Mouse (Mus musculus): ENCODE results near the gene Gpx8. TPM values are rescaled to one million over a fixed set of nuclear protein-coding genes. Genes with fewer than 3 reads are reported as not detected.

The Gpx8 gene
- polyA plus RNA-seq, 1 experiment, result 1.9 TPM

DNA sequence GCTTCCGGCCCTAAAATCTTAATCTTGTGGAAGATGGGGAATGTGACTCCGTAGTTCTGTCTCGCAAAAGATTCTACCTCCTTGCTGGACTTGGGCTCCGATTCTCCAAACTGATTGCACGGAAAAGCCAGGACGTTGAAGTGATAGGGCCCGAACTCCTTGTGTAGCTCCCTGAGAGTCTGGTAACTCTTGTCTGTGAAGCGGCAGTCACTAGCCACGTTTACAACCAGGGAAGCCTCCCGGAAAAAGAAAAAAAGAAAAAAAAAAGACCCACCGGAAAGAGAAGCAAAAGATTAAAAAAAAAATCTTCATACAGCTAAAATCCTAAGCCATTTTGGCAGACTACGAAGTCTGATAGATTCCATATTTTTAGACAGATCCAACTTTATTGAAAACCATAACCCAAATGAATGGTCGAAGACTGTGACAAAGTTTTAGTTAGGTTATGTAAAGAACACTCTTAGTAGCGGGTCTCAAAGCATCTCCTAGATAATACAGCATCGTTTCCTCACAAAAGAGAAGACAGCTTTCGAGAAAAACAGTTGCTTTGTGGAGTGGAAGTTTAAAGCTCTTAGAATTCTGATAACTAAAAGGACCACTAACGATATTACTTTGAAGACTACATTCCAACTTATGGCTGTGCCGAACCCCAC is 626 bp downstream of the Gpx8 start:
- no peak overlapping the region for H3K27ac ChIP-seq (ENCODE audit: control insufficient read depth, insufficient read depth, low read length)
- WGBS, result 65% methylated on average over 18 of the region's 18 CpGs

DNA sequence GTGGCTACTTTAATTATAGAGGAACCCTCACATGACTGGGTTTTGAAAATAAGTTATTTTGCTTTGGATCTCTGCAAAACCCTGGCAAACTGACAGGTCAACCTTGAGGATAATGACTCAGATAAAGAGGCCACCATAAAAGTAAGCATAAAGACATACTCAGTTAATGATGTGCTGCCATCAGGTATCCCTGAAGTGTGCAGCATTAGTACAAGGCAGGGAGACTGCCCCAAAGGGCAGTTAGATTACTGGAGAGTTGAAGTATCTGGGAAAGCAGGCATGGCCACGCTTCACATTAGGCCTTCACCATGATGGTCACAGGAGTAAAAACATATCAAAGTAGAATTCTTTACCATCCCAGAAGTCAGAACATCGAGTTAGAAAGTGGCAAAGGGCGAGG is 1.3 kb downstream of the Gpx8 start:
- WGBS, result 84% methylated on average over 3 of the region's 3 CpGs
- no peaks in the 10 kb centered on the region for H3K36me3 ChIP-seq (ENCODE audit: control insufficient read depth, insufficient read depth, low read length)
- no peaks in the 10 kb centered on the region for H3K27me3 ChIP-seq (ENCODE audit: control insufficient read depth, insufficient read depth, low read length)
- TF ChIP-seq CTCF (IDR thresholded peaks at IDR 0.05; ENCODE audit: borderline replicate concordance, control insufficient read depth, extremely low read depth, insufficient read depth, low read length, poor library complexity) (no peak), POLR2A (IDR thresholded peaks at IDR 0.05; ENCODE audit: control insufficient read depth, extremely low read depth, insufficient read depth, low read length, poor library complexity) (no peak)
- peaks cover 9% of the 10 kb centered on the region for H3K4me1 ChIP-seq (replicated peaks; ENCODE audit: control insufficient read depth, insufficient read depth, low read length)
- no peak overlapping the region for H3K27ac ChIP-seq (ENCODE audit: control insufficient read depth, insufficient read depth, low read length)
- DNase-seq, result no peak
- H3K4me3 ChIP-seq (ENCODE audit: control insufficient read depth, insufficient read depth, low read length), result no peak overlapping the region

More for the DNA sequence above, 626 bp downstream of the Gpx8 start:
- no peaks in the 10 kb centered on the region for H3K27me3 ChIP-seq (ENCODE audit: control insufficient read depth, insufficient read depth, low read length)
- H3K36me3 ChIP-seq (ENCODE audit: control insufficient read depth, insufficient read depth, low read length), result no peaks in the 10 kb centered on the region
- peaks cover 9% of the 10 kb centered on the region for H3K4me1 ChIP-seq (replicated peaks; ENCODE audit: control insufficient read depth, insufficient read depth, low read length)
- no peak for DNase-seq
- TF ChIP-seq POLR2A (IDR thresholded peaks at IDR 0.05; ENCODE audit: control insufficient read depth, extremely low read depth, insufficient read depth, low read length, poor library complexity), result no peak
- TF ChIP-seq CTCF (IDR thresholded peaks at IDR 0.05; ENCODE audit: borderline replicate concordance, control insufficient read depth, extremely low read depth, insufficient read depth, low read length, poor library complexity), result no peak
- H3K4me3 ChIP-seq (ENCODE audit: control insufficient read depth, insufficient read depth, low read length), result no peak overlapping the region

DNA sequence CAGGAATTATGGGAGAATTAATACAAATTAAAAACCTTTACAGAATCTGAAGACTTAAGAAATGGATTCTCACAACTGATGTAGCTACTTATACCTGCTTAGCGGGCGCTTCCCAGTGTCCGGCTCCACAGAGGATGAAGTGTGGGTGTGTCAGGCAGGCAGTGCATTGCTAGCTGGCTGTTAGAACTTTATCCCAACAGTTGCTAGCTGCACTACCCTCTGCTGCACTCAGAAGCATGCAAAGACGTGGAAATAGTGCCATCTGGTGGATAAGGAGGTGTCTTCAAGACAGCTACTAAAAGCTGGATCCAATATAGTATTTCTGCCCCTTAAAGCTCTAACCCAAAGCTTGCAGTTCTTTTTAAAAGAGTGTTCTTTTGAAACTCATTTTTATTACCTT is 10.4 kb downstream of the Gpx8 start:
- no peaks in the 10 kb centered on the region for H3K36me3 ChIP-seq (ENCODE audit: control insufficient read depth, insufficient read depth, low read length)
- WGBS, result 1% methylated on average over 4 of the region's 4 CpGs
- H3K4me3 ChIP-seq (ENCODE audit: control insufficient read depth, insufficient read depth, low read length), result no peak overlapping the region
- no peaks in the 10 kb centered on the region for H3K27me3 ChIP-seq (ENCODE audit: control insufficient read depth, insufficient read depth, low read length)
- H3K4me1 ChIP-seq (replicated peaks; ENCODE audit: control insufficient read depth, insufficient read depth, low read length), result peaks cover 19% of the 10 kb centered on the region
- DNase-seq, result peak; percentile 81
- TF ChIP-seq CTCF (IDR thresholded peaks at IDR 0.05; ENCODE audit: borderline replicate concordance, control insufficient read depth, extremely low read depth, insufficient read depth, low read length, poor library complexity) (no peak), POLR2A (IDR thresholded peaks at IDR 0.05; ENCODE audit: control insufficient read depth, extremely low read depth, insufficient read depth, low read length, poor library complexity) (no peak)
- no peak overlapping the region for H3K27ac ChIP-seq (ENCODE audit: control insufficient read depth, insufficient read depth, low read length)

DNA sequence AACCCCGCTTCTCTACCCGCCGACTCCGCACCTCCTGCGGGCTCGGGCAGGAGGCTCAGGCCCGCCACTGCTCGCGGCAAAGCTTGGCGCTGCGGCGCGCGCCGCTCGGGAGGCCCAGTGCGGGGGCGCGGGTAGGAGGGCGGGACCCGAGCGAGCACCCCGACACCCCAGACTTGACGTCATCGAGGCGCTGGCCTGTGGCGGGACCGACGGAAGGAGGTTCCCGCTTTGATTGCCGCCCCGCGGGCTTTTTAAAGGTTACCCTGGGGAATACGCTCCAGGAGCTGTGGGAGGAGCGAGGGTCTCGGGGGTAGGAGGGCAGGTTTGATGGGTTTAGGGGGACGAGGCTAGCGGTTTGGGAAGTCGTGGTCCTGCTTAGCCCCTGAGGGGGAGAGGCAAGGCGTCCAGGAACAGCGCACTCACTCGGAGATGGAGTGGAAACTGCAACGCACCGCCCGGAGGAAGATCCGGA is 11.2 kb downstream of the Gpx8 start, which contains the start of gene Cdc20b:
Gene Cdc20b, plus strand, starts transcription at position 162 of the 472 bp plus-strand sequence.
- TF ChIP-seq CTCF (IDR thresholded peaks at IDR 0.05; ENCODE audit: borderline replicate concordance, control insufficient read depth, extremely low read depth, insufficient read depth, low read length, poor library complexity) (peak; percentile 60; the same call in 1 of the 2 replicates), POLR2A (IDR thresholded peaks at IDR 0.05; ENCODE audit: control insufficient read depth, extremely low read depth, insufficient read depth, low read length, poor library complexity) (no peak)

DNA sequence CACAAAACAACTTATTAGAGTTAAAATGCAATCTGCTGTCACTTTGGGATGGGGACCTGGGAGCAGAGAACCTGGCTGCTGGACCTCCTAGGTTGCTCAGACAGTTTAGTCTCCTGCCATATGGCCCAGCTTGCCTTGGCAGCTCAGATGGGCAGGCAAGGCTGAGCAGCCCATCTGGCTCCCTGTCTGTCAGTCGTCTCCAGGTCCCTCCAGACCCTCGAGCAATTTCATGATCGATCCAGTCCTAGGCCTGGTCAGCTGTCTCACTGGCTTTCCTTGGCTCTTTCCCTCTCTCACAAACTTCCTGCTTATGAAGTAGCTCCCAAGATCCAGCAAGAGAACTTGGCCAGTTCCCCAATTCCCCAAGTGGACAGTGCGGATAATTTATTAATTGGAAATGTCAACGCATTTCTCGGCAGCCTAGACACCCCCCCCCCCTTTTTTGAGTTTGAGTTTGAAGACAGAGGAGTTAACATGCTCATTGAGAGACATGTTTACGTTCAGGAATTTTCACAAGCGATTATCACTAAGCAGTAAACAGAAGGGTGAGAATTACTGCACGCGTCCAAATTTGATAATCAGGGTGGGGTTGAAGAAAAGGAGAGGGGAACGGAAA is 11.8 kb downstream of the Gpx8 start:
- Histone ChIP-seq H3K4me1 (replicated peaks; ENCODE audit: control insufficient read depth, insufficient read depth, low read length) (peaks cover 24% of the 10 kb centered on the region), H3K27ac (ENCODE audit: control insufficient read depth, insufficient read depth, low read length) (no peak overlapping the region), H3K4me3 (ENCODE audit: control insufficient read depth, insufficient read depth, low read length) (peak overlapping the region; percentile 38), H3K36me3 (ENCODE audit: control insufficient read depth, insufficient read depth, low read length) (no peaks in the 10 kb centered on the region), H3K27me3 (ENCODE audit: control insufficient read depth, insufficient read depth, low read length) (no peaks in the 10 kb centered on the region)
- TF ChIP-seq CTCF (IDR thresholded peaks at IDR 0.05; ENCODE audit: borderline replicate concordance, control insufficient read depth, extremely low read depth, insufficient read depth, low read length, poor library complexity) (no peak), POLR2A (IDR thresholded peaks at IDR 0.05; ENCODE audit: control insufficient read depth, extremely low read depth, insufficient read depth, low read length, poor library complexity) (no peak)
- no peak for DNase-seq
- WGBS, result 14% methylated on average over 11 of the region's 11 CpGs

More for the DNA sequence above, 11.2 kb downstream of the Gpx8 start, which contains the start of gene Cdc20b:
- H3K4me1 ChIP-seq (replicated peaks; ENCODE audit: control insufficient read depth, insufficient read depth, low read length), result peaks cover 21% of the 10 kb centered on the region
- H3K27me3 ChIP-seq (ENCODE audit: control insufficient read depth, insufficient read depth, low read length), result no peaks in the 10 kb centered on the region
- no peaks in the 10 kb centered on the region for H3K36me3 ChIP-seq (ENCODE audit: control insufficient read depth, insufficient read depth, low read length)
- peak; percentile 81 for DNase-seq
- peak within 1 kb of the TSS; percentile 38 for H3K4me3 ChIP-seq (ENCODE audit: control insufficient read depth, insufficient read depth, low read length)
- H3K27ac ChIP-seq (ENCODE audit: control insufficient read depth, insufficient read depth, low read length), result no peak within 1 kb of the TSS
- WGBS, result under 1% methylated on average over 46 of the region's 46 CpGs

DNA sequence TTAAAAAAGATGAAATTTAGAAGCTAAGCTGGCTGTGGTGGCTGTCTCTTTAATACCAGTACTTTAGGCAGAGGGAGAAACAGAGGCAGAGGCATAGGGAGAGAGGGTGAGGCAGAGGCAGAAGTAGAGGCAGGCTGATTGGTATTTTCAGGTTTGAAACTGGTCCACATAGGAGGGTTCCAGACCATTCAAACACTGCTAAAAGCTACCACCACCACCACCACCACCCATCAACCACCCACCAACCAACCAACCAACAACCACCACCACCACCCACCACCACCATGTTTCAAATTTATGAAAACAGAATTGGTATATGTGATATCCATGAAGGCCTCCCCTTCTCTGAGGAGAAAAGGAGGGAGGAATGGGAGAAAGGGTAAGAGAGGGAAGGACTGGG is 13.4 kb downstream of the Gpx8 start:
- Histone ChIP-seq H3K27me3 (ENCODE audit: control insufficient read depth, insufficient read depth, low read length) (no peaks in the 10 kb centered on the region), H3K36me3 (ENCODE audit: control insufficient read depth, insufficient read depth, low read length) (no peaks in the 10 kb centered on the region), H3K27ac (ENCODE audit: control insufficient read depth, insufficient read depth, low read length) (no peak overlapping the region), H3K4me1 (replicated peaks; ENCODE audit: control insufficient read depth, insufficient read depth, low read length) (peaks cover 38% of the 10 kb centered on the region), H3K4me3 (ENCODE audit: control insufficient read depth, insufficient read depth, low read length) (no peak overlapping the region)
- TF ChIP-seq POLR2A (IDR thresholded peaks at IDR 0.05; ENCODE audit: control insufficient read depth, extremely low read depth, insufficient read depth, low read length, poor library complexity), result no peak
- DNase-seq, result no peak
